Mouse (Mus musculus) gastrocnemius, adult 2 months (tissue): ENCODE data around the gene Angptl4. TPM values are rescaled to one million over a fixed set of nuclear protein-coding genes. Genes with fewer than 3 reads are reported as not detected.

Experiments
- DNase-seq: peaks from one replicate; pipeline ENCODE4 v3.0.0; 2022
- H3K27ac ChIP-seq: fragments of 200-600 bp; 2 replicates; pipeline ENCODE4 v1.8.1; 2022; ENCODE audit warnings: mild to moderate bottlenecking
- H3K4me3 ChIP-seq: fragments of 200-600 bp; 2 replicates; pipeline ENCODE4 v1.8.1; 2022; ENCODE audit warnings: mild to moderate bottlenecking, moderate library complexity
- CTCF ChIP-seq: fragments of 200-600 bp; IDR thresholded peaks from 2 replicates; pipeline ENCODE4 v1.8.1; 2022; ENCODE audit warnings: antibody characterized with exemption, mild to moderate bottlenecking, moderate library complexity
- intact Hi-C: fragments of 180-260 bp; cut with DNase I; formaldehyde crosslinking; loops from one replicate; pipeline ENCODE4 v1.15.1; 2025
- total RNA-seq, 2 experiments: library from RNA; stranded (reverse); gene quantifications; 2 replicates each; pipeline ENCODE4 v1.2.3; 2021

The Angptl4 gene
- total RNA-seq, 2 experiments from 2014 or later: 1.4 to 5.9 TPM

DNA sequence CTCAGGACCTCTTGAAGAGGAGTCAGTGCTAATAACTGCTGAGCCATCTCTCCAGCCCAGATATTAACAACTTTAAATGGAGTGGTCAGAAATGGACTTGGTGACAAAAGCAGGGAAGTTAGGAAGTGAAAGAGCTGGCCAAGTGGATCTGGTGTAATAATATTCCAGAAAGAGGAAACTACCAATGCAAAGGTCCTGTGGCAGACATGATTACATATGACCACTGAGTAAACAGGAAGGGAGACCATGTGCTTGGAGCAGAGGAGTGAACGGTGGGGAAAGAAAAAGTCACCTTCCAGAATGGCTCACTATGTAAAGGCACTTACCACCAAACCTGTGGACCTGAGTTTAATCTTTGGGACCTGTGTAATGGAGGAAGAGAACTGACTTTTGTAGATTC, 17.6 kb upstream of the Angptl4 start:
- TF ChIP-seq CTCF: no peak
- Histone ChIP-seq H3K27ac (no peak overlapping the region), H3K4me3 (no peak overlapping the region)
- DNase-seq: no peak
- intact Hi-C loops: no loop called here

DNA sequence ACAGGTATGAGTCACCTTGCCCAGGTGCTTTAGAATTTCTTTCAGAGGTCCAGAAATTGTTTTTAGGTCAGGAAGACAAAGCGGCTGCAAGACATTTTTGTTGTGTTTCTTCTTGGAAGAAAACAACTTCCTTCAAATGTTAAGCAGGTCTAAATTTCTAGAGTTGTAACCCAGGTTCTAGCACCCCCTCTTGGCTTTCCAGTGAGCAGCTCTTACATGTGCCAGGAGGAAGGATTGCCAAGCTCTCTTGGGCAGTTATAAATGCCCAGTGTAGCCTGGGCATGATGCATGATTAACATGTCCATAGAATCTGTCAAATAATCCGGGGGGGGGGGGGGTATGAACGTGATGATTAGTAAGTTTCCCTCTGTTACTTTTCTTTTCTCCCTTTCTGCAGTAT, 16.7 kb upstream of the Angptl4 start:
- no peak for DNase-seq
- intact Hi-C loops: no loop called here
- TF ChIP-seq CTCF: peak; percentile 63
- no peak overlapping the region for H3K4me3 ChIP-seq
- no peak overlapping the region for H3K27ac ChIP-seq

DNA sequence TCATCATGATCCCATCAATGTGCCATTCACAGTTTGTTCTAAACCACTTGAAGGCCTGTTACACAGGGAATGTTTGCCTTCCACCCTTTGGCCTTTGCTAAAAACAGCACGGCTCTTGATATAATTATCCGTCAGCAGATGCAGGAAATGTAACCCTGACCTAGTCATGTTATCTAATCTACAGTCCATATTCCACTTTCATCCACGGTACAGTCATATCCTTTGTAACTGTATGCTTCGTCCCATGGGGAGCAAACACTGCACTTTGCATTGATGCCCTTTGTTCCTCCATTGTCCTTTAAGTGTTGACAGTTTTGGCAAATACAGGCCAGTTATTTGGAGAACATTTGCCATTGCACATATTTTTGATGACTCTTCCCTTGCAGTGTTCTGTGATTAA, 7.1 kb upstream of the Angptl4 start:
- intact Hi-C loops: no loop called here
- H3K4me3 ChIP-seq: no peak overlapping the region
- DNase-seq: no peak
- no peak for TF ChIP-seq CTCF
- peak overlapping the region; percentile 77 for H3K27ac ChIP-seq

DNA sequence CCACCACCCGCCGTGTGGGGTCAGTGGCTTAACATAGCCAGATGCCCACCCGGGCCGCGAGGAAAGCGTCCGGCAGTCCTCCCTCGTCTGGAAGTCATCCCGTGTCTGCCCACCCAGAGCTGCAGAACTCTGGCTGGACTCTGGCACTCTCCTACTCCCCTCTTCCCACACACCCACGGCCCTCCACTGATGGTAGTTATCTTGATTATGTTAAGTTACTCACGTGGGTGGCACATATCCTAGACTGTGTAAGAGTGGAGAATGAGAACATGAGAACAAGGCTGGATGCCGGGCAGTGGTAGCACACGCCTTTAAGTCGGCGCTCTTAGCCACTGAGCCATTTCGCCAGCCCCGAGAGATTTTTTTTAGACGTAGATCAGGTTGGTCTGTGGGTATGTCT, 4.7 kb upstream of the Angptl4 start:
- Histone ChIP-seq H3K4me3 (no peak overlapping the region), H3K27ac (no peak overlapping the region)
- no peak for TF ChIP-seq CTCF
- intact Hi-C loops: no loop called here
- no peak for DNase-seq

DNA sequence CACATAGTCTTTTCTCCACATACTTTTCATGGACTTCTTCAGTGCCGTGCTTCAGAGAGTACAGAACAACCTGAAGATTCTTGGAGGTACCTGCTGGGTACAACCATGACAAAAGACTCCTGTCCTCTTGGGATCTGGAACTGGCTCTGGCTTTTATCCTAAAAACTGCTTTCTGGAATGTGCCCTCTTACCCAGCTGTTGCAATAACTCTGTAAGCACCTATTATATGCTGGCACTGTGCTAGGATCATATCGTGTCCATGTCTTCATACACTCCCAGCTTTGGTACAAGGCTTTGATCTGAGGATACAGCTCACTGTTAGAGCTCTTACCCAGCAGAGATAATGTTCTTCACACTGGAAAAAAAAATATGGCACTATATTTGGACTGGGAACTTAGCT, 3.3 kb upstream of the Angptl4 start:
- Histone ChIP-seq H3K27ac (peak overlapping the region; percentile 29; the same call in 1 of the 2 replicates), H3K4me3 (no peak overlapping the region)
- no peak for TF ChIP-seq CTCF
- intact Hi-C loops: no loop called here
- no peak for DNase-seq

DNA sequence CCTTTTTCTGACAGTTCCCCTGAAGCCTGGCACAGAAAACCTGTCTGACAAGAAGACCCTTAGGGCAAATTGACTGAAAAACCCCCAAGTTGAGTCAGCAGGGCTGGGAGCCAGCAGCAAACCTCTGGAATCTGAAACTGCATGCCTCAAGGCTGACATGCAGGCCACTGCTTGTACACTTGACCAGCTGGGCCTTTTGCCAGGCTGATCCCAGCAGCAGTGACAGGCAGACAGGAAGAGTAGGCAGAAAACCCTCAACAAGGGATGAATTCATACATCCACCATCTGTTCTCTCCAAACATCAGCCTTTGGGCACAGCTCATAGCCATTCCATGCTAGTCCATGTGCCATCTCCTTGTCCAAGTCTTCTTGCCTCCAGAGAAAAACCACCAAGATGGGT, 1.8 kb upstream of the Angptl4 start:
- peak overlapping the region; percentile 91 for H3K27ac ChIP-seq
- no peak overlapping the region for H3K4me3 ChIP-seq
- intact Hi-C loops: no loop called here
- DNase-seq: peak; percentile 88
- no peak for TF ChIP-seq CTCF

DNA sequence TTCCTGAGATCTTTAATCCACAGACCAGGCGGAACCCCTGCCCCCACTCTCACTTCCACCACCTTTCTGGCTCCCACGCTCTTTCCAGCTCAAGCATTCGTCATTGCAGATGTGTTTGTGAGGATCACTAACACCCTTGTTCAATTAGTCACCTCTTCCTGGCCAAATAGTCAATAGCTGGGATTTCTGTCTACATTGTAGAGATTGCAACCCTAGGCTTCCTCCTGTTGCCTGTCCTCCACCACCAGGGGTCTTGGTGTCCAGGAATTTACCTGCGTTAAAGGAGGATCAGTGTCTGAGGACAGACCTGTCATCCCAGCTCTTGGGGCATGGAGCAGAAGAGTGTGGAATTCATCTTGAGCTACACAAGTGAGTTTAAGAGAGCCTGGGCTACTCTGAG, 437 bp upstream of the Angptl4 start:
- intact Hi-C loops: no loop called here
- no peak for DNase-seq
- peak overlapping the region; percentile 91 for H3K27ac ChIP-seq
- peak overlapping the region; percentile 80 for H3K4me3 ChIP-seq
- TF ChIP-seq CTCF: peak; percentile 8; the same call in 1 of the 2 replicates

DNA sequence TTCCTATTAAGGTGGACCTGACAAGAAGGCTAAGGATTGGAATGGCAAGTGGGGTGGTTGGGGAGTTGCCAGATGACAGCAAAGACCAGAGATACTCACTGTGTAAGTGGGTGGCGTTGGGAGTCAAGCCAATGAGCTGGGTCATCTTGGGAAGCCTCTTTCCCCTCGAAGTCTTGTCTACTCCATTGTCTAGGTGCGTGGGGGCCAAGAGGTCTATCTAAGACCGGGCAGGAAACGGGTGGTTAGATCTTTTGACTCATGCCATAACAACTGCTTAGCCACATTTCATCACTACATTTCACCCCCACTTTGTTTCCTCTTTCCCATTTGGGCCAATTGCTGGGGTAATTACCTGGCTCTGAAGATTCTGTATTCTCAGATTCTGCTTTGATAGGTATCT, 1.2 kb downstream of the Angptl4 start:
- peak overlapping the region; percentile 91 for H3K27ac ChIP-seq
- peak; percentile 51 for DNase-seq
- intact Hi-C loops: no loop called here
- no peak for TF ChIP-seq CTCF
- peak overlapping the region; percentile 80 for H3K4me3 ChIP-seq

DNA sequence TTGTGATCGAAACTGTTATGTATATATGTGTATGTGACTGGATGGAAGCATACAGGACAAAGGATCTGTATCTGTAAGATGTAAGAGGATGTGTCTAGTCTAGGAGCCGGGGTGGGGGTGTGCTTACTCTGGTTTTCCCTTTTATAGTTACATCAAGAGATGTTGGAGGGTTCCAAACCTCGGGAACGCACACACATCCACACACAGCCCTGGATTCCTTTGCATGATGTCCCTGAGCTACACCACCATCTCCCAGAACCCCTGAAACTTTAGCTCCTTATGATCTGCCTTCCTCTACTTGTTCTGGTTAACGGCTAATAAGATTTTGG, 1.7 kb downstream of the Angptl4 start:
- DNase-seq: no peak
- intact Hi-C loops: loop anchor here (2.0 kb wide), 1 partner anchor 23 kb away; no protein-coding TSS in a partner anchor
- TF ChIP-seq CTCF: no peak
- Histone ChIP-seq H3K27ac (peak overlapping the region; percentile 91), H3K4me3 (peak overlapping the region; percentile 80)

DNA sequence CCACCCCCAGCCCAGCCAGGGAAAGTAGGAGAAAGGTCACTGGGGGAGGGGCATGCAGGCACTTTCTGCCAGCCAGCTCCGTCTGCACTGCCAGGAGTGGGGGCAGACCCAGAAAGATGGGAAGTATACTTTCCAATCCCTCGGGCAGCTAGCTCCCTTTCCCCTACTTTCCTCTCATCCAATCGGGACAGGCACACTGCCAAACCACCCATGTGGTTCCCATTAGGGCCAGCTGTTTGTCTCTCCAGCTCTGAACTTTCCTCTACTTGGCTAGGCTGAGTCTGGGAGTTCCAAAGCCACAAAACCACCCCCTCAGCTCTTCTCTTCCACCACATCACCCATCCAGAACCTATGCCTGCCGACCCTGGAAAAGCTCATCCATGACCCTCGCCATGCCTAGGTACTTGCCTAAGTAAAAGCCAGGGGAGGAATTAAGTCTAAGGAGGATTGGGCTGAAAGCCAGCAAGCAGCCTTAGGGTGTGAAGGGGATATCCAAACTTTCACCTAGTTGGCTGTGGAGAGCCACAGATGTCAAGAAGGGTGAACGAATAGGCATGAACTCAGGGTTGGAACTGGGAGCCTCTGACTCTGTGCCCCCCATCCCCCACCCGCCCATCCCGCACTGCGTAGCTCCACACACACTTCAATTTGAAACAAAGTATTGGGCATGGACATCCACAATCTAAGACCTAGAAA, 2.2 kb downstream of the Angptl4 start:
- TF ChIP-seq CTCF: no peak
- intact Hi-C loops: loop anchor here (2.0 kb wide), 1 partner anchor 23 kb away; no protein-coding TSS in a partner anchor
- Histone ChIP-seq H3K4me3 (peak overlapping the region; percentile 80), H3K27ac (peak overlapping the region; percentile 91)
- DNase-seq: peak; percentile 95

DNA sequence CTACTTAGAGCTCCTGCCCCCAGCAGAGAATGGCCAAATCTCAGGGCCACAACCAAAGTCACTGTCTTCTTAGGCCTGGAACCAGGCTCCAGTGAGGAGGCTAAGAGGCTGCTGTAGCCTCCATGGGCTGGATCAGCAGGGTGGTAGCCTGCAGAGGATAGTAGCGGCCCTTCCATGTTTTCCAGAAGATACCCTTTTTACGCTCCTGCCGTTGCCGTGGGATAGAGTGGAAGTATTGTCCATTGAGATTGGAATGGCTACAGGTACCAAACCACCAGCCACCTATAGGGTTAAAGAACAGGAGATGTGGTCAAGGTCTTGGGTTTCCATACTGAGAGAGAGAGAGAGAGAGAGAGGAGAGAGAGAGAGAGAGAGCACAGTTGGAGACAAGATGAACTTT, 6.3 kb downstream of the Angptl4 start:
- DNase-seq: no peak
- no peak for TF ChIP-seq CTCF
- intact Hi-C loops: no loop called here
- Histone ChIP-seq H3K4me3 (no peak overlapping the region), H3K27ac (no peak overlapping the region)

DNA sequence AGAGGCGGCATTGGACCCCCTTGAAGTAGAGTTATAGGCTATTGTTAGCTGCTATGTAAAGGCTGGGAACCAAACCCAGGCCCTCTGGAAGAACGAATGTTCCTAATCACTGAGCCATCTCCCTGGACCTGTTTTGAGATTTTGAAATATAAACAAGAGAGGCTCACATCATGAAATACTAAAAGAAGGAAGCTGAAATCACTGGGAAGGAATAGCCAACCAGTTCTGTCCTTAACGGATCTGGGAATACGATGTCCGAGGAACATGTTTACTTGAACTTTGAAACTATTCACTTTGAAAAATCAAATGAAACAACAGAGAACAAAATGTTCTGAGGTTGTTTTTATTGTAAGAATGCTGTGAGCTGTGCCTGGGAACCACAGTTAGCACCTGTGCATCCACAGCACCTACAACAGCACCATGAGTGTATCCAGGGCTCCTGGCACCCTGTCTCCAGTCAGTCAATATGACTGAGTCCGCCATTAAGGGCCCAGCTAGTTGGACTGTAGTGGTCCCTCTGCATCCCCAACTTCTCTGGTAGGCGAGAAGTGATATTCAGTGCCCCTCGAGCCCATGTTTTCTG, 7.0 kb downstream of the Angptl4 start:
- DNase-seq: no peak
- no peak for TF ChIP-seq CTCF
- no peak overlapping the region for H3K4me3 ChIP-seq
- no peak overlapping the region for H3K27ac ChIP-seq
- intact Hi-C loops: no loop called here

DNA sequence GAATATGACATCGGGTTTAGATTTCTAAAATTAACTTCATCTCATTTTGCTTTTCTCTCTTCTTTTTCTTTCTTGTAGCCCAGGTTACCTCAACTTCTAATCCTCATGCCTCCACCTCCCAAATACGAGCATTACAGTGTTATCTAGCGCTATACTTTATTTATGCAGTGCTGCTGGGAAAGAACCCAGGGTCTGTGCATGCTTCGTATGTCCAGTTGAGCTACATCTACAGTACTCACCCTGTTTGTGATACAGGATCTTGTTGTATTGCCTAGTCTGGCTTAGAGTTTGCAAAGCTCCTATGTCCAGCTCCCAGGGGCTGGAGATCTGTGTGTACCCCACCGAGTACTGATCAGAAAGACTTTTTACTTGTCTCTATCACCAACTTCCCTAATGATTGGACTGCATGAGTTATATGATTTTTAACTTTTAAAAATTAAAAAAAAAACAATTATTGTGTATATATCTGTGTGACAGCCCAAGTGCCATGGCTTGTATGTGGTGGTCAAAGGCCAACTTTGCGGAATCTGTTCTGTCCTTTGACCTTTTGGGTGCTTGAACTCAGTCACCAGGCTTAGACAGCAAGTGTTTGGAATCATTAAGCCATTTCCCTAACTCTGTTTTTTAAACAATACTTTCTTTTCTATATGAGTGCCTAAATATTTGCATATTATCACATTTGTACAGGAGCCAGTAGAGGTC, 7.6 kb downstream of the Angptl4 start:
- Histone ChIP-seq H3K27ac (no peak overlapping the region), H3K4me3 (no peak overlapping the region)
- no peak for DNase-seq
- TF ChIP-seq CTCF: no peak
- intact Hi-C loops: no loop called here
